18 mouse cellular contexts compared by ENCODE assay signal in genomic region chr9:51572040-51572439, GRCm38 (mm10).
DNase-seq lines count a peak whose midpoint lies in the region.
"Had no signal": no experiment of that assay in that cellular context is flagged by ENCODE, and none has a peak within 500 bp of the region (broad histone marks: within the 10 kb centered on the region; RNA-seq: fewer than 3 reads in every experiment).

No protein-coding gene starts in this region.

- H3K27me3 ChIP-seq in heart, embryonic 10.5 days (ENCODE audit: insufficient read depth, poor library complexity, severe bottlenecking): no peaks in the 10 kb centered on the region
- H3K27me3 ChIP-seq: embryonic facial prominence, embryonic 12.5 days; forebrain, embryonic 13.5 days; hindbrain, embryonic 15.5 days had no signal

- no peak overlapping the region for H3K27ac ChIP-seq in heart, embryonic 10.5 days
- H3K27ac ChIP-seq: embryonic facial prominence, embryonic 12.5 days; forebrain, embryonic 13.5 days; hindbrain, embryonic 15.5 days had no signal

- intact Hi-C loops in left cerebral cortex, postnatal 14 days (cut with DNase I): no loop called here

- 76% methylated on average over 5 of the region's 5 CpGs for whole genome bisulfite sequencing in heart, embryonic 10.5 days

- no peaks in the 10 kb centered on the region for H3K36me3 ChIP-seq in heart, embryonic 10.5 days
- H3K36me3 ChIP-seq: embryonic facial prominence, embryonic 12.5 days; hindbrain, embryonic 15.5 days had no signal

- H3K4me1 ChIP-seq in heart, embryonic 10.5 days: no peaks in the 10 kb centered on the region
- H3K4me1 ChIP-seq: embryonic facial prominence, embryonic 12.5 days; forebrain, embryonic 13.5 days; hindbrain, embryonic 15.5 days had no signal

- peak; percentile 7 to 11 for DNase-seq in frontal cortex, postnatal 36 days (ENCODE audit: low spot score in 2 of 2)
- no peak for DNase-seq in frontal cortex, postnatal 25 days (ENCODE audit: low spot score in 2 of 2)
- peak; percentile 89 for DNase-seq in heart, adult 11 months
- no peak for DNase-seq in heart, embryonic 10.5 days (ENCODE audit: low spot score)
- peak; percentile 20 to 22 for DNase-seq in left cerebral cortex, adult 18-20 months (ENCODE audit: low spot score in 2 of 2)
- DNase-seq in left cerebral cortex, postnatal 14 days (ENCODE audit: low spot score in 2 of 2): no peak
- peak; percentile 53 for DNase-seq in skeletal muscle tissue, adult 2 months (ENCODE audit: low read depth, low spot score)
- DNase-seq in layer of hippocampus, adult 8-10 months (ENCODE audit: low spot score in 2 of 2): no peak
- DNase-seq: adrenal gland, postnatal 10 days; cerebellum, adult 11-12 months; cerebellum, adult 9-10 months; cerebellum, postnatal 25 days; forebrain, postnatal 0 days; heart, postnatal 36 days; kidney, adult 8-10 months had no signal

- H3K9me3 ChIP-seq in heart, embryonic 10.5 days: no peaks in the 10 kb centered on the region
- H3K9me3 ChIP-seq: embryonic facial prominence, embryonic 12.5 days; forebrain, embryonic 13.5 days; hindbrain, embryonic 15.5 days had no signal

- H3K4me3 ChIP-seq in heart, embryonic 10.5 days: no peak overlapping the region
- H3K4me3 ChIP-seq: embryonic facial prominence, embryonic 12.5 days; forebrain, embryonic 13.5 days; hindbrain, embryonic 15.5 days had no signal

Comparison
In these comparisons a context has a peak if more than half of its experiments do, and no peak if none do; other contexts are left out.
1. DNase-seq: peak in frontal cortex, postnatal 36 days (2 of 2), heart, adult 11 months (single experiment), left cerebral cortex, adult 18-20 months (2 of 2) and skeletal muscle tissue, adult 2 months (single experiment); none in frontal cortex, postnatal 25 days (0 of 2), heart, embryonic 10.5 days (single experiment), left cerebral cortex, postnatal 14 days (0 of 2) and layer of hippocampus, adult 8-10 months (0 of 2).